Mouse (Mus musculus): ENCODE measurements around the gene B4galt1.

B4galt1 gene

GRCm38 (mm10) chr4:40774279-40775259, 79.2 kb downstream of the B4galt1 start:
- DNase-seq: peak; percentile 81

- peak; percentile 25 for DNase-seq
These were observed 93.9 kb downstream of the B4galt1 start for GRCm38 (mm10) chr4:40759876-40760275.

- DNase-seq: peak; percentile 99
These were observed 95.9 kb downstream of the B4galt1 start, which contains the start of gene Smu1 for GRCm38 (mm10) chr4:40757780-40758420. Gene Smu1 (minus strand): TSS chr4:40757923.

GRCm38 (mm10) chr4:40757157-40757779, 96.5 kb downstream of the B4galt1 start:
- no peak for DNase-seq

Measured in thymus, postnatal 14 days (tissue).